Mouse (Mus musculus) bone marrow macrophage, adult 2 months (primary cell): Measurements from ENCODE around the gene Sec1. TPM values are rescaled to one million over a fixed set of nuclear protein-coding genes. Genes with fewer than 3 reads are reported as not detected.

Experiments used
- H3K27ac ChIP-seq: 2 replicates; pipeline ENCODE4 v1.5.1; 2012; ENCODE audit warnings: low read depth, low read length; ENCODE audit not compliant: insufficient read depth
- H3K4me1 ChIP-seq: 2 replicates; pipeline ENCODE4 v1.6.1; 2012; ENCODE audit warnings: low read length; ENCODE audit not compliant: control insufficient read depth, insufficient read depth
- H3K4me3 ChIP-seq: 2 replicates; pipeline ENCODE4 v1.5.1; 2012; ENCODE audit warnings: mild to moderate bottlenecking, low read length, moderate library complexity; ENCODE audit not compliant: insufficient read depth
- CTCF ChIP-seq: IDR thresholded peaks from 2 replicates; pipeline ENCODE4 v1.5.1; 2012; ENCODE audit warnings: low read depth, mild to moderate bottlenecking, low read length, moderate library complexity
- POLR2A ChIP-seq: IDR thresholded peaks from 2 replicates; pipeline ENCODE4 v1.6.1; 2012; ENCODE audit warnings: mild to moderate bottlenecking, low read depth, low read length, borderline replicate concordance
- polyA plus RNA-seq: library from polyadenylated mRNA; stranded (reverse); fragments of >200 nt; gene quantifications from 2 replicates; pipeline ENCODE4 v1.2.4, GENCODE M21; 2012; ENCODE audit not compliant: missing spikeins, insufficient read depth, insufficient read length

The Sec1 gene
- polyA plus RNA-seq, 1 experiment: not detected

GRCm38 (mm10) chr7:45683396-45684050 lies 10.7 kb downstream of the Sec1 start, which contains the start of gene Ntn5:
Gene Ntn5, plus strand, starts transcription at chr7:45684022.
- no peak within 1 kb of the TSS for H3K4me3 ChIP-seq
- H3K27ac ChIP-seq: no peak within 1 kb of the TSS
- TF ChIP-seq POLR2A (no peak), CTCF (no peak)
- peaks cover 31% of the 10 kb centered on the region for H3K4me1 ChIP-seq

DNA sequence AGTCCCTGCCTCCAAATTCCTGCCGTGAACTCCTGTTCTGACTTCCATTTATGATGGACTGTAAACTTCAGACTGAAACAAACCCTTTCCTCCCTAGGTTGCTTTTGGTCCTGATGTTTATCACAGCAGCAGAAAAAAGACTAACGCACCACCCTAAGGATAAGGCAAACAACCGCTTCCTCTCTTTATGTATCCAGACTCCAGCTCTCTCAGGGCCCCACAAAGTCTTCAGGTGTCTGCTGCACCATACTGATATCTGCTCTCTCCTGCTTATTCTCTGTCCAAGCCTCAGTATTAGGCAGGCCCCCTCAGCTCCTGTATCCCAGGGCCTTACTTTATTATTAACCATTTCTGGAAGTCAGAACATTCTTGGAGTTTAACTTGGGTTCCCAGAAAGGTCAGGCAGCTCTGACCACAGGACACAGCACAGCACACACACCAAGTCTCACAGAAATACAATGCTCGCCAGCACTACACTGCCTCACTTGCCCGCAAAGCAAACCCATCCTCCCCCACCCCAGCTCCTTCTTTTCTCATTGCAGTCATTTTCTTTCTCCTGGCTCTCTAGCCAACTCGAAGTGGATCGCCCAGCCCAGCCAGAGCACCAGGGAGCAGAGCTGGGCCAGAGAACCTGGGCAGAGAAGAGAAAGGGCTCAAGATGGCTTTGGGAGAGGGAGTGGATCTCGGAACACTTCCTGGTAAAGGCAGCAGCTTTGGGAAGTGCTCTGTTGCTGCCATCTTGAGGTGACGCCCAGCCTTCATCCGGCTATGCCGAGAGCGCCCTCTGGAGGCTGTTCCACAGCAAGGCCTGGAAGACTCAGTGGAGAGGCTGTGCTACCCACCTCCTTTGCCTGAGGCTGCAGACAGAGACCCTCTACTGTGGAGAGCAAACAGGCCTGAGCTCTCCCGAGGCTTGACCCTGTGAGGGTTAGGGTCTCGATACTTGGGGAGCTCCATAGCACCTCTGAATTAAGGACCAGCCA lies 11.8 kb downstream of the Sec1 start:
- H3K4me3 ChIP-seq: no peak overlapping the region
- TF ChIP-seq POLR2A: no peak
- peak; percentile 92 for TF ChIP-seq CTCF
- no peak overlapping the region for H3K27ac ChIP-seq
- H3K4me1 ChIP-seq: peaks cover 35% of the 10 kb centered on the region

GRCm38 (mm10) chr7:45681046-45681736 lies 13.0 kb downstream of the Sec1 start:
- Histone ChIP-seq H3K4me3 (no peak overlapping the region), H3K4me1 (peaks cover 35% of the 10 kb centered on the region), H3K27ac (no peak overlapping the region)
- no peak for TF ChIP-seq POLR2A
- TF ChIP-seq CTCF: no peak

DNA sequence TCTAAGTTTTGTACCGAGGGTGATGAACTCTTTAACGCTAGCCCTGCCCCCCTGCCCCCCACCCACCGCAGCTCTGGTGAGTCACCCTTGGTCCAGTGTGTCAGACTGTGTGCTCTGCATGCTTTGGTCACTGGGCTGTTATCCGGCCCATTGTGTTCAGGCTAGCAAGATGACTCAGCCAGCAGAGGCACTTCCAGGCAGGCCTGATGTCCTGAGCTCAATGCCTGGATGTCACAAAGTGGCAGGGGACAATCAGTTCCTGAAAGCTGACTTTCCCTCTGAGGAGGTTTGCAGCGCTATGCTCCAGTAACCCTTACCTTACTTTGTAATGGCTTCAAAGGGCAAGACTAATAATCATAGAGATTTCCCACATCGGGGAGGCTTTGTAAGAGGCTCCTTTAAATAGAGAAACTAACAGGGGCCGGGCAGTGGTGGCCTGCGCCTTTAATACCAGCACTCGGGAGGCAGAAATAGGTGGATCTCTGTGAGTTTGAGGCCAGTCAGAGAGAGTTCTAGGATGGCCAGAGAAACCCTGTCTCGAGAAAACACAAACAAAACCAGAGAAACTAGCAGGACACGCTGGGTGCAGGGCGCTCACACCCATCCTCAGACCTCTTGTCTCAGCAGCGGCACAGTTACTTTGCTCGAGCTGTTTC lies 14.1 kb downstream of the Sec1 start:
- no peak for TF ChIP-seq CTCF
- TF ChIP-seq POLR2A: no peak
- no peak overlapping the region for H3K4me3 ChIP-seq
- H3K4me1 ChIP-seq: peaks cover 35% of the 10 kb centered on the region
- H3K27ac ChIP-seq: peak overlapping the region; percentile 23

DNA sequence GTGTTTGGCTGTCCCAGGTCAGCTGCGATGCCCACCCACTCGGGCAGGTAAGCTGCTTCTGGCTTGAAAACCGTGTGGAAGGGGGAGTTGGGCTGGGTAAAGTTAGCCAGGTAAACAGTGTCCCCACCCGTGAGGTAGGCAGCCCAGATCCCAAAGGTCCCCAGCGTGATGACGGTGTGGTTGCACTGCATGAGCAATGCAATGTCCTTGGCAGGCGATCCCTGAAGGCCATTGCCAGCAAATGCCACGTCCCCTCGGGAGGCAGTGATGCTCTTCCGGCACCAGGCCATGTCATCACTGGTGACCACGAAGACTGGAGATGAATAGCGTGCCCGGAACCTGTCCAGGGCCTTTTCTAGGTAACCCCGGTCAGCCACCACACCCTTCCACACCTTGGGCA lies 15.7 kb downstream of the Sec1 start:
- Histone ChIP-seq H3K27ac (no peak overlapping the region), H3K4me3 (no peak overlapping the region), H3K4me1 (peaks cover 35% of the 10 kb centered on the region)
- TF ChIP-seq POLR2A (no peak), CTCF (no peak)

DNA sequence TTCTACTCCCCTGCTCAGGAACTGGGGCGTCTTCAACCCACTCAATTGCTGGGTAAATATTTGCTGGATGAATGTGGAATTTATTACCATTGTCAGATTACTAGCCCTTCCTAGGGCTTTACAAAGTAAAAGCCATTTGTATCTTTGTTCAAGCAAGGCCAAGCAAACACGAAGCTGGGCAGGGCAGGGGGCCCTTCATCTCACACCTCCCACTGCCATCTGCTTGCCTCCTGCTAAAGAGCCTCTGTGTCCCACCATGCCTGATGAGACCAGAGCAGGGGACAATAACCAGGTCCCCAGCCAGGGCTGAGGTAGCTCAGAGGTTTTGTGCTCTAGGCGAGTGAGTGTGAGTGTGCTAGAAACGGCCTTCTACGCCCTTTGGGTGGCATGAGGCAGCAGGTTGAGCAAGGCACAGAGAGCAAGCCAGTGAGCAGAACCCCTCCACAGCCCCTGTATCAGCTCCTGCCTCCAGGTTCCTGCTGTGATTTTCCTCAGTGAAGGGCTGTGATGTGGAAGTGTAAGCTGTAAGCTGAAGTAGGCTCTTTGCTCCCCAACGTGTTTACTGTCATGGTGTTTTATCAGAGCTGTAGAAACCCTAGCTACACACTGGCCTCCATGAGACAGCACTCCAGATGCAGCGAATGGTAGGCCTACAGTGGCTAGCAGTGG lies 16.4 kb downstream of the Sec1 start:
- TF ChIP-seq CTCF (no peak), POLR2A (no peak)
- Histone ChIP-seq H3K4me3 (no peak overlapping the region), H3K27ac (no peak overlapping the region), H3K4me1 (peaks cover 35% of the 10 kb centered on the region)

GRCm38 (mm10) chr7:45668921-45669320 lies 25.3 kb downstream of the Sec1 start:
- no peak for TF ChIP-seq CTCF
- TF ChIP-seq POLR2A: no peak
- H3K4me3 ChIP-seq: no peak overlapping the region

GRCm38 (mm10) chr7:45667761-45668160 lies 26.4 kb downstream of the Sec1 start:
- Histone ChIP-seq H3K4me1 (no peaks in the 10 kb centered on the region), H3K4me3 (no peak overlapping the region), H3K27ac (no peak overlapping the region)
- TF ChIP-seq CTCF (no peak), POLR2A (no peak)

More at GRCm38 (mm10) chr7:45668921-45669320, 25.3 kb downstream of the Sec1 start:
- no peak overlapping the region for H3K27ac ChIP-seq
- H3K4me1 ChIP-seq: no peaks in the 10 kb centered on the region

- Histone ChIP-seq H3K4me3 (no peak within 1 kb of the TSS), H3K27ac (no peak within 1 kb of the TSS), H3K4me1 (peaks cover 1% of the 10 kb centered on the region)
- TF ChIP-seq CTCF: no peak
- no peak for TF ChIP-seq POLR2A
Measured at GRCm38 (mm10) chr7:45666161-45666560, 28.0 kb downstream of the Sec1 start, which contains the start of gene Fut2. Gene Fut2, minus strand, starts transcription at chr7:45666394.
